Comparison of ENCODE assay signal across 1 mouse cellular context in genomic region chr7:67371891-67372672, GRCm38 (mm10).
A peak's percentile ranks its signal among the peaks of the same experiment; 100 is the strongest.
TF ChIP-seq lines count a peak whose summit lies in the region.

No protein-coding gene starts in this region.

TF ChIP-seq in CH12.LX, 34 proteins besides CTCF, POLR2A, EP300 and RAD21 (continued from another document):
- peak; percentile 31; the same call in 1 of the 2 replicates for TF ChIP-seq MEF2A (IDR thresholded peaks at IDR 0.05; ENCODE audit: borderline replicate concordance, low read depth, low read length)
- no peak for TF ChIP-seq KAT2A (IDR thresholded peaks at IDR 0.05; ENCODE audit: insufficient replicate concordance, low read length)
- no peak for TF ChIP-seq RCOR1 (conservative IDR thresholded peaks at IDR 0.05; ENCODE audit: low read depth, low read length)
- no peak for TF ChIP-seq E2F4 (IDR thresholded peaks at IDR 0.05; ENCODE audit: insufficient replicate concordance, low read depth, low read length)
- TF ChIP-seq GABPA (IDR thresholded peaks at IDR 0.05; ENCODE audit: insufficient replicate concordance, low read depth, low read length) = no peak
